Mouse (Mus musculus) adipocyte (in vitro differentiated cells): Measurements from ENCODE around the gene Vwa3a.
"Not testable (repeated sequence)": the region's sequence is repeated elsewhere in the genome, so short reads cannot be mapped to it uniquely, and the experiment has no call there.

Experiments
- DNase-seq: peaks from one replicate; pipeline ENCODE4 v3.0.0-alpha.2; 2016; ENCODE audit warnings: low spot score

Gene Vwa3a

GRCm38 (mm10) chr7:120739018-120739417, at the start of gene Vwa3a:
Gene Vwa3a, plus strand, starts transcription at chr7:120739318.
- no peak for DNase-seq

GRCm38 (mm10) chr7:120690634-120691033, 48.5 kb upstream of the Vwa3a start:
- DNase-seq, result no peak

- no peak for DNase-seq
These were observed 45.2 kb upstream of the Vwa3a start for GRCm38 (mm10) chr7:120693831-120694375.

GRCm38 (mm10) chr7:120695196-120695595, 43.9 kb upstream of the Vwa3a start:
- no peak for DNase-seq

GRCm38 (mm10) chr7:120695641-120696040, 43.5 kb upstream of the Vwa3a start:
- no peak for DNase-seq

GRCm38 (mm10) chr7:120696331-120696730, 42.8 kb upstream of the Vwa3a start:
- no peak for DNase-seq

GRCm38 (mm10) chr7:120699586-120699985, 39.5 kb upstream of the Vwa3a start:
- DNase-seq, result no peak

GRCm38 (mm10) chr7:120703888-120704287, 35.2 kb upstream of the Vwa3a start:
- DNase-seq, result no peak

GRCm38 (mm10) chr7:120712071-120712470, 27.0 kb upstream of the Vwa3a start:
- no peak for DNase-seq

- DNase-seq, result no peak
These were observed 25.9 kb upstream of the Vwa3a start for GRCm38 (mm10) chr7:120713225-120713624.

- DNase-seq, result not testable (repeated sequence)
These were observed 25.2 kb upstream of the Vwa3a start for GRCm38 (mm10) chr7:120713951-120714350.

GRCm38 (mm10) chr7:120717261-120717660, 21.9 kb upstream of the Vwa3a start:
- DNase-seq, result no peak

GRCm38 (mm10) chr7:120721051-120721450, 18.1 kb upstream of the Vwa3a start:
- no peak for DNase-seq

GRCm38 (mm10) chr7:120721456-120721855, 17.7 kb upstream of the Vwa3a start:
- DNase-seq, result peak; percentile 55

GRCm38 (mm10) chr7:120722063-120722462, 17.1 kb upstream of the Vwa3a start:
- no peak for DNase-seq

- DNase-seq, result no peak
These were observed 16.3 kb upstream of the Vwa3a start for GRCm38 (mm10) chr7:120722839-120723278.

- peak; percentile 43 for DNase-seq
These were observed 11.5 kb upstream of the Vwa3a start for GRCm38 (mm10) chr7:120727581-120727980.

- DNase-seq, result no peak
These were observed 9.5 kb upstream of the Vwa3a start for GRCm38 (mm10) chr7:120729635-120730034.

GRCm38 (mm10) chr7:120732906-120733305, 6.2 kb upstream of the Vwa3a start:
- no peak for DNase-seq

- peak; percentile 18 for DNase-seq
These were observed 512 bp downstream of the Vwa3a start for GRCm38 (mm10) chr7:120739558-120740101.

- peak; percentile 20 for DNase-seq
These were observed 4.5 kb downstream of the Vwa3a start for GRCm38 (mm10) chr7:120743366-120744351.

GRCm38 (mm10) chr7:120744606-120745005, 5.5 kb downstream of the Vwa3a start:
- DNase-seq, result no peak

GRCm38 (mm10) chr7:120746029-120746428, 6.9 kb downstream of the Vwa3a start:
- peak; percentile 85 for DNase-seq
